Mouse (Mus musculus) heart, embryonic 13.5 days (tissue): ENCODE data around the gene Bcl2l1. TPM values are rescaled to one million over a fixed set of nuclear protein-coding genes. Genes with fewer than 3 reads are reported as not detected.

Experiments
- ATAC-seq: fragments of 200-750 bp; cut with Nextera tagmentation; 2 replicates; pipeline ENCODE4 v1.8.0; 2017; ENCODE audit warnings: moderate TSS enrichment; ENCODE audit not compliant: insufficient number of reproducible peaks, low FRiP score, low TSS enrichment; ENCODE audit errors: extremely low read depth
- H3K27ac ChIP-seq: fragments of 300-500 bp; sonication (generic); replicated peaks from 2 replicates; pipeline ENCODE4 v1.5.1; 2015; ENCODE audit warnings: moderate library complexity, mild to moderate bottlenecking, inconsistent platforms
- H3K27me3 ChIP-seq: fragments of 300-500 bp; sonication (generic); replicated peaks from 2 replicates; pipeline ENCODE4 v1.6.1; 2015; ENCODE audit warnings: mild to moderate bottlenecking, inconsistent platforms
- H3K36me3 ChIP-seq: fragments of 300-500 bp; sonication (generic); 2 replicates; pipeline ENCODE4 v1.6.1; 2015; ENCODE audit warnings: mild to moderate bottlenecking, inconsistent platforms
- H3K4me1 ChIP-seq: fragments of 300-500 bp; sonication (generic); 2 replicates; pipeline ENCODE4 v1.6.1; 2015; ENCODE audit warnings: inconsistent platforms
- H3K4me2 ChIP-seq: fragments of 300-500 bp; sonication (generic); 2 replicates; pipeline ENCODE4 v1.6.1; 2015; ENCODE audit warnings: inconsistent platforms, mild to moderate bottlenecking, moderate library complexity
- H3K4me3 ChIP-seq: fragments of 300-500 bp; sonication (generic); 2 replicates; pipeline ENCODE4 v1.5.1; 2015; ENCODE audit warnings: moderate library complexity, mild to moderate bottlenecking, inconsistent platforms
- H3K9ac ChIP-seq: fragments of 300-500 bp; sonication (generic); 2 replicates; pipeline ENCODE4 v1.6.1; 2015; ENCODE audit warnings: inconsistent platforms, mild to moderate bottlenecking, moderate library complexity
- H3K9me3 ChIP-seq: fragments of 300-500 bp; sonication (generic); 2 replicates; pipeline ENCODE4 v1.6.1; 2016; ENCODE audit warnings: inconsistent platforms
- WGBS: fragments of 180-500 bp; shearing (Covaris S2); methylation state at CpG from one replicate; pipeline ENCODE4 v1.1.7; 2015; ENCODE audit warnings: mixed read lengths; 5-methylcytosine and 5-hydroxymethylcytosine counted together
- polyA plus RNA-seq: library from polyadenylated mRNA; unstranded; fragments of >200 nt; fragmentation: Nextera tagmentation; extraction: Ambion mirVana; gene quantifications from 2 replicates; pipeline ENCODE4 v1.2.1, GENCODE M21; 2015

Bcl2l1 gene
- 59.6 and 62.8 TPM in 2 replicates for polyA plus RNA-seq

DNA sequence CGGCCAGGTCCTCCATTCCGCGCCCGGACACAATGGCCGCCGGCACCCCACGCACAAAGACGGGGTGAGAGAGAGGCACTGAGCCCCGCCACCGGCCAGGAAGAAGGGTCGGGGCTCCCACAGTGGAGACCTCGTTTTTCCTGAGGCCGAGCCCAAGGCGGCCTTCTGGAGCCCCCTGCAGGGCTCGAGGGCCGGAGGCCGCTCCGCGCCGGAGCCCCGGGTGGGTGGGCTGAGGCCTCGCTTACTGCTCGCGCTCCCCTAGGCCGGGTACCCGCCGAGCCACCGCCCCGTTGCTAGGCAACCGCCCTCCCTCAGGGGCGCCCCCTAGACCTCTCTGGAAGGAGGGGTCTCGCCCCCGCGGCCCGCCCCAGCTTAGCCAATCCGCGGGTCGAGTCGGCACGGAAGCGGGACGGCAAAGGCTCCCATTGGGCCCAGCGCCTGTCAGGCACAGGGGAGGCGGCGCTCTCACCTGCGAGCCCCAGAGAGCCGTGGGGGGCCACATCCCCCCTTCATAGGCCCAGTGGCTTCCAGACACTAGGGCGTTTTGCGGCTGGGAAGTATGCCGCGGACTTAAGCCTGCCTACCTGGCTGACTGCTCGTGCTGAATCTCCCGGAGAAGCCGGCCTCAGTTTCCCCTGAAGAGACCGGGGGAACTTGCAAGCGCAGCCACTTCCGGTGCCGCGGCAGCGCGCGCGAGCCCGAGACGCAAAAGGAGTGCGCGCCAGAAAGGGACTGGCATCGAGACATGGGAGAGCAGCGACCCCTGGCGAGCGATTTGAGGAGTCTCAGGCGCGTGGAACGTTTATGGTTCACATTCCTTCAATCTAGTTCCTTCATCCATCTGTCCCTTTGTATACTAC is at the start of gene Bcl2l1:
TSS of gene Bcl2l1 (minus strand) at position 710 of the 860 bp plus-strand sequence.
- Histone ChIP-seq H3K27me3 (no peaks in the 10 kb centered on the region), H3K9ac (peak within 1 kb of the TSS; percentile 92), H3K36me3 (peaks cover 11% of the 10 kb centered on the region), H3K9me3 (no peaks in the 10 kb centered on the region), H3K4me1 (peaks cover 38% of the 10 kb centered on the region), H3K27ac (peak within 1 kb of the TSS; percentile 95), H3K4me3 (peak within 1 kb of the TSS; percentile 75), H3K4me2 (peak within 1 kb of the TSS; percentile 81)
- WGBS = under 1% methylated on average over 73 of the region's 74 CpGs
- peak; percentile 92 for ATAC-seq

DNA sequence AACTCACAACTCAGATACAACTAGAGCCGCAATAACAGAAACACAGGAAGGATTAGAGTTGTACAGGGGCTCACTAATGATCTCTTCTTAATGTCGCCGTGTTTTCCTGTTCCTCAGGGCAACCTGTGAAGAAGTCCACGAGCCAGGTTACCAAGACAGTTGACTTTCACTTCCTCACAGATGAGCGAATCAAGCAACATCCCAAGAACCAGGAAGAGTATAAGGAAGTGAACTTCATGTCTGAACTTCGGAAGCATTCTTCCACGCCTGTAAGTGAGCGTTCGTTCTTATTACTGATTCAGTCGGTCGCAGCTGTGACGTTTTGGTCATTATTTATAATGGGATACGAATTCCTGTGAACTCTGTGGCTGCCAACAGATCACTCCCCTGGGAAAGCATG is 49.4 kb upstream of the Bcl2l1 start:
- WGBS = 93% methylated on average over 13 of the region's 13 CpGs

DNA sequence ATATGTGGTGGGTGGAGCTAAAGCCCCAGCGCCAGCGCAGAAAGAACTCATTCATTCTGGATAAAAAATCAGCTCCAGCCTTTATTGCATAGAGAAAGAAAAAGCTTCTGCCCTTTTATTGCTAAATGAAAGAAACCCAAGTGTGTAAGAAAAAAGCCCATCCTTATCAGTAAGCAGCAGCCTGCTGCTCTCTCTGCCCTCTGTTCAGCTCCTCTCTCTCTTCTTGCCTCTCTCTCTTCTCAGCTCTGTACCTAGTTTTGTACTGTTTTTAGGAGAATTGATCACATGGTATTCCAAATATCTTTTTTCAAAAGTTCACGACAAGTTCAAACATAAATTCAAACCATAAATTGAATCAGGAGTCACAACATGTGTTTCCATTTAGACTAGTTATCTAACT is 46.7 kb upstream of the Bcl2l1 start:
- peaks cover 93% of the 10 kb centered on the region for H3K36me3 ChIP-seq
- no peak overlapping the region for H3K27ac ChIP-seq
- ATAC-seq = no peak

More for the DNA sequence above, 49.4 kb upstream of the Bcl2l1 start:
- ATAC-seq = no peak
- peaks cover 94% of the 10 kb centered on the region for H3K36me3 ChIP-seq
- no peaks in the 10 kb centered on the region for H3K27me3 ChIP-seq
- H3K9me3 ChIP-seq = no peaks in the 10 kb centered on the region
- no peak overlapping the region for H3K27ac ChIP-seq
- H3K4me2 ChIP-seq = no peak overlapping the region
- H3K4me3 ChIP-seq = no peak overlapping the region
- H3K4me1 ChIP-seq = no peaks in the 10 kb centered on the region
- H3K9ac ChIP-seq = no peak overlapping the region

GRCm38 (mm10) chr2:152863346-152863745 is 31.8 kb upstream of the Bcl2l1 start:
- ATAC-seq = no peak
- Histone ChIP-seq H3K27ac (no peak overlapping the region), H3K4me1 (0 out of 2 replicates have a peak, but pooled peaks cover 4% of the 10 kb centered on the region), H3K27me3 (no peaks in the 10 kb centered on the region), H3K4me2 (no peak overlapping the region), H3K36me3 (peaks cover 72% of the 10 kb centered on the region), H3K9ac (no peak overlapping the region), H3K4me3 (no peak overlapping the region), H3K9me3 (no peaks in the 10 kb centered on the region)
- 93% methylated on average over 6 of the region's 6 CpGs for WGBS

More for the DNA sequence above, 46.7 kb upstream of the Bcl2l1 start:
- Histone ChIP-seq H3K9me3 (no peaks in the 10 kb centered on the region), H3K9ac (no peak overlapping the region), H3K4me2 (no peak overlapping the region), H3K4me1 (no peaks in the 10 kb centered on the region), H3K4me3 (no peak overlapping the region), H3K27me3 (no peaks in the 10 kb centered on the region)
- 97% methylated on average over 3 of the region's 3 CpGs for WGBS

GRCm38 (mm10) chr2:152862638-152863037 is 31.1 kb upstream of the Bcl2l1 start:
- peaks cover 74% of the 10 kb centered on the region for H3K36me3 ChIP-seq
- ATAC-seq = no peak

DNA sequence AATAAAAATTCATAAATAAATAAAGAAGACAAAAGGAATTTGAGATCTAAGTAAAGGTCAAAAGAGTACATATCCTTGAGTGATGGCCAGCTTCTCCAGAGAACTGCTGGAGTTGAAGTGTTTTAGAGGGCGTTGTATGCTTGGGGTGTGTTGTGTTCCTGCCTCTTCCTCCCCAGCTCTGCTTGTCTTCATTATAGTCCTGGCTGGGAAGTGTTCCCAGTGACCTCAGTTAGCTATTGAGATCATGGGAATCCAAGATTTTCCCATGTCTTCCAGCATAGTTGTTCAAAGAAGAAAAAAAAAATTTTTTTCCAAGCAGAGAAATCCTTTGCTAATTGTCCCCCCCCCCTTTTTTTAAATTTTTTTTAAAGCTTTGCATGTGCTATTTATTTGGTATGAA is 30.4 kb upstream of the Bcl2l1 start:
- Histone ChIP-seq H3K4me1 (0 out of 2 replicates have a peak, but pooled peaks cover 4% of the 10 kb centered on the region), H3K36me3 (peaks cover 74% of the 10 kb centered on the region), H3K27me3 (no peaks in the 10 kb centered on the region), H3K9me3 (no peaks in the 10 kb centered on the region), H3K9ac (no peak overlapping the region), H3K27ac (no peak overlapping the region), H3K4me2 (no peak overlapping the region), H3K4me3 (no peak overlapping the region)
- WGBS = 94% methylated on average over 1 of the region's 1 CpGs
- no peak for ATAC-seq

More at GRCm38 (mm10) chr2:152862638-152863037, 31.1 kb upstream of the Bcl2l1 start:
- Histone ChIP-seq H3K9ac (no peak overlapping the region), H3K9me3 (no peaks in the 10 kb centered on the region), H3K4me2 (no peak overlapping the region), H3K4me1 (0 out of 2 replicates have a peak, but pooled peaks cover 4% of the 10 kb centered on the region), H3K27ac (no peak overlapping the region), H3K27me3 (no peaks in the 10 kb centered on the region), H3K4me3 (no peak overlapping the region)
- WGBS = 79% methylated on average over 3 of the region's 3 CpGs

- no peak for ATAC-seq
- peaks cover 77% of the 10 kb centered on the region for H3K36me3 ChIP-seq
- 71% methylated on average over 3 of the region's 3 CpGs for whole genome bisulfite sequencing
Observed at GRCm38 (mm10) chr2:152859501-152859900, 28.0 kb upstream of the Bcl2l1 start.

GRCm38 (mm10) chr2:152848466-152848865 is 16.9 kb upstream of the Bcl2l1 start:
- Histone ChIP-seq H3K9me3 (no peaks in the 10 kb centered on the region), H3K4me3 (peak overlapping the region; percentile 95), H3K9ac (peak overlapping the region; percentile 92), H3K36me3 (peaks cover 26% of the 10 kb centered on the region), H3K4me2 (peak overlapping the region; percentile 79), H3K27me3 (no peaks in the 10 kb centered on the region), H3K4me1 (peaks cover 25% of the 10 kb centered on the region), H3K27ac (peak overlapping the region; percentile 90)
- no peak for ATAC-seq
- WGBS = 2% methylated on average over 2 of the region's 2 CpGs

More at GRCm38 (mm10) chr2:152859501-152859900, 28.0 kb upstream of the Bcl2l1 start:
- Histone ChIP-seq H3K4me2 (no peak overlapping the region), H3K27me3 (no peaks in the 10 kb centered on the region), H3K9me3 (no peaks in the 10 kb centered on the region), H3K9ac (no peak overlapping the region), H3K4me3 (no peak overlapping the region), H3K27ac (no peak overlapping the region), H3K4me1 (0 out of 2 replicates have a peak, but pooled peaks cover 4% of the 10 kb centered on the region)

- peak within 1 kb of the TSS; percentile 95 for H3K4me3 ChIP-seq
- no peaks in the 10 kb centered on the region for H3K9me3 ChIP-seq
- peaks cover 20% of the 10 kb centered on the region for H3K36me3 ChIP-seq
- H3K4me2 ChIP-seq = peak within 1 kb of the TSS; percentile 79
- peaks cover 25% of the 10 kb centered on the region for H3K4me1 ChIP-seq
- H3K27ac ChIP-seq = peak within 1 kb of the TSS; percentile 90
- under 1% methylated on average over 34 of the region's 34 CpGs for WGBS
- ATAC-seq = peak; percentile 97
- H3K9ac ChIP-seq = peak within 1 kb of the TSS; percentile 92
- no peaks in the 10 kb centered on the region for H3K27me3 ChIP-seq
Observed at GRCm38 (mm10) chr2:152847815-152848302, 16.3 kb upstream of the Bcl2l1 start, which contains the start of gene Tpx2. TSS of gene Tpx2 (plus strand) at chr2:152847964.

DNA sequence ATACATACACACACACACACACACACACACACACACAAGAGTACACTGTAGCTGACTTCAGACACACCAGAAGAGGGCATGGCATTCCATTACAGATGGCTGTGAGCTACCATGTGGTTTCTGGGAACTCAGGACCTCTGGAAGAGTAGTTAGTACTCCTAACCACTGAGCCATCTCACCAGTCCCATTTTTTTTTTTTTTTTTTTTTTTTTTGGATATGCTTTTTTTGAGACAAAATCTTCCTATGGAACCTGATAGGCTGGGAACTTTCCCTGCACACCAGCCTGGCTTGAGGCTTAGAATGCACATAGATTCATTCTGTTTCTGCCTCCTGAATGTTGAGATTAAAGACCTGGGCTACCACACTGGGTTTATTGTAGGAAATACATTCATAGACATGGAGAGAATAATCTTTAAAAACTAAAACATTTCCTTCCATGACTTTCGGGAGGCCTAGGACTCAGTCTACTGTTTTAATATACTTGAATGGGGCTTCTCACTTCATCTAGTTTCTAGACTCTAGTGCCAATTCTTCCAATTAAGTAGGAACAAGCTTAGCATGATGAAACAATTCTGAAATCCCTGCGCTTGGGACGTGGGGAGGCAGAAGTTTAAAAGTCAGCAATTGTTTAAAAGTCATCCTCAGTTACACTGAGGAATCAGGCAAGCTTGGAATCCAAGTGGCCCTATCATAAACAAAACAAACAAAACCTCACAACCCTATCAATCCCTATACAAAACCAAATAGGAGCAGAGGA is 15.7 kb upstream of the Bcl2l1 start:
- Histone ChIP-seq H3K27ac (no peak overlapping the region), H3K4me3 (peak overlapping the region; percentile 95), H3K9me3 (no peaks in the 10 kb centered on the region), H3K27me3 (no peaks in the 10 kb centered on the region), H3K4me2 (peak overlapping the region; percentile 68), H3K4me1 (peaks cover 25% of the 10 kb centered on the region), H3K9ac (peak overlapping the region; percentile 59; the same call in 1 of the 2 replicates), H3K36me3 (peaks cover 14% of the 10 kb centered on the region)
- ATAC-seq = no peak
- 13% methylated on average over 3 of the region's 3 CpGs for whole genome bisulfite sequencing

DNA sequence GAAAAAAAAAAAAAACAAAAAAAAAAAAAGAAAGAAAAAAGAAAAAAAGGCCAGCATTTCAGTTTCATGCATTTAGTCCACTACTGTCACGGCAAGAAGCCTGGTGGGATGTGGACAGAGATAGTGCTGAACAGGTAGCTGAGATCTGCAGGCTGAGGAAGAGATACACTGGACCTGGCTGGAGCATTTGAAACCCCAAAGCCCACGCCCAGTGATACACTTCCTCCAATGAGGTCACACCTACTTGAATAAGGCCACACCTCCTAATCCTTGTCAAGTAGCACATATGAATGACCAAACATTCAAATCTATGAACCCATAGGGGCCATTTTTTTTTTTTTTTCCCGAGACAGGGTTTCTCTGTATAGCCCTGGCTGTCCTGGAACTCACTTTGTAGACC is 11.2 kb upstream of the Bcl2l1 start:
- Histone ChIP-seq H3K4me2 (no peak overlapping the region), H3K4me3 (no peak overlapping the region), H3K9me3 (no peaks in the 10 kb centered on the region), H3K4me1 (0 out of 2 replicates have a peak, but pooled peaks cover 3% of the 10 kb centered on the region), H3K36me3 (no peaks in the 10 kb centered on the region), H3K9ac (no peak overlapping the region), H3K27ac (no peak overlapping the region), H3K27me3 (no peaks in the 10 kb centered on the region)
- no peak for ATAC-seq
- 62% methylated on average over 3 of the region's 3 CpGs for WGBS
